Comparison of ENCODE assay signal across 8 mouse cellular contexts in genomic region chr2:31472406-31473065, GRCm38 (mm10). TPM values are rescaled to one million over a fixed set of nuclear protein-coding genes. Genes with fewer than 3 reads are reported as not detected.
DNase-seq lines count a peak whose midpoint lies in the region; ATAC-seq and TF ChIP-seq lines count a peak whose summit lies in the region.

No protein-coding gene starts in this region.

- H3K4me1 ChIP-seq in liver, embryonic 11.5 days (replicated peaks; ENCODE audit: control insufficient read depth, insufficient read depth, low read length), result peaks cover 11% of the 10 kb centered on the region; the same call in 1 of the 2 replicates
- peaks cover 8% of the 10 kb centered on the region; the same call in 1 of the 2 replicates for H3K4me1 ChIP-seq in bone marrow macrophage, adult 2 months (ENCODE audit: control insufficient read depth, insufficient read depth, low read length)

- no peak for ATAC-seq in cerebellum, adult (ENCODE audit: insufficient number of reproducible peaks, low FRiP score, low TSS enrichment)
- no peak for ATAC-seq in liver, embryonic 11.5 days (replicated peaks; ENCODE audit: low FRiP score)

- H3K27me3 ChIP-seq in liver, embryonic 11.5 days (replicated peaks; ENCODE audit: control insufficient read depth, insufficient read depth, low read length), result peaks cover 10% of the 10 kb centered on the region

- H3K27ac ChIP-seq in liver, embryonic 11.5 days (ENCODE audit: low read depth, low read length), result no peak overlapping the region
- no peak overlapping the region for H3K27ac ChIP-seq in bone marrow macrophage, adult 2 months (ENCODE audit: insufficient read depth, low read depth, low read length)

- H3K9ac ChIP-seq in liver, embryonic 11.5 days (ENCODE audit: low read depth, low read length), result no peak overlapping the region

- no peak overlapping the region for H3K4me3 ChIP-seq in liver, embryonic 11.5 days (ENCODE audit: low read depth, low read length)
- H3K4me3 ChIP-seq in bone marrow macrophage, adult 2 months (ENCODE audit: insufficient read depth, low read length), result no peak overlapping the region

- 0 out of 2 replicates have a peak, but pooled peaks have one; percentile 26 for TF ChIP-seq CTCF in bone marrow macrophage, adult 2 months (IDR thresholded peaks at IDR 0.05; ENCODE audit: low read depth, low read length)

- no peak overlapping the region; the same call in 1 of the 2 replicates for H3K4me2 ChIP-seq in liver, embryonic 11.5 days

- H3K9me3 ChIP-seq in liver, embryonic 11.5 days (ENCODE audit: control insufficient read depth, low read length), result no peaks in the 10 kb centered on the region

- 40% methylated on average over 10 of the region's 10 CpGs for WGBS in liver, embryonic 11.5 days

- no peak for TF ChIP-seq POLR2A in bone marrow macrophage, adult 2 months (IDR thresholded peaks at IDR 0.05; ENCODE audit: borderline replicate concordance, low read depth, low read length)

- H3K36me3 ChIP-seq in liver, embryonic 11.5 days (ENCODE audit: control insufficient read depth, insufficient read depth, low read length), result no peaks in the 10 kb centered on the region; the same call in 1 of the 2 replicates

- peak; percentile 67 to 83 for DNase-seq in cerebellum, postnatal 10 days
- DNase-seq in liver, result peak; percentile 37
- no peak for DNase-seq in liver, embryonic 11.5 days (ENCODE audit: low spot score)
- peak; percentile 59 for DNase-seq in layer of hippocampus, adult 9-10 months (ENCODE audit: low spot score)
- DNase-seq in natural killer cell, adult 2 months (ENCODE audit: low spot score in 2 of 2), result peak; percentile 64 to 85
- DNase-seq in frontal cortex, postnatal 10 days (ENCODE audit: low spot score in 2 of 2), result no peak

RNA-seq across cellular contexts. Expression of gene Ass1, which starts 2.5 kb away (rescaled TPM):
- polyA plus RNA-seq in liver, embryonic 11.5 days (2014; fragmentation: Nextera tagmentation; extraction: Ambion mirVana), result 65.1 and 72.4 TPM in 2 replicates
- 10.3 and 12.0 TPM in 2 replicates for polyA plus RNA-seq in bone marrow macrophage, adult 2 months (2012; ENCODE audit: insufficient read depth, insufficient read length, missing spikeins)

Comparison
In these comparisons a context has a peak if more than half of its experiments do, and no peak if none do; other contexts are left out.
1. DNase-seq: peak in cerebellum, postnatal 10 days (2 of 2), liver (single experiment), layer of hippocampus, adult 9-10 months (single experiment) and natural killer cell, adult 2 months (2 of 2); none in liver, embryonic 11.5 days (single experiment) and frontal cortex, postnatal 10 days (0 of 2).